Mouse (Mus musculus) natural killer cell, adult 2 months (primary cell): ENCODE measurements around the gene Cyp2b9.
"Not testable (repeated sequence)": the region's sequence is repeated elsewhere in the genome, so short reads cannot be mapped to it uniquely, and the experiment has no call there.

Source experiments
- DNase-seq, 2 experiments: peaks; one replicate each; pipeline ENCODE4 v3.0.0; 2022; ENCODE audit warnings: low spot score in 2 of 2

Cyp2b9 gene

GRCm38 (mm10) chr7:26173111-26173510, at the start of gene Cyp2b9:
Gene Cyp2b9, plus strand, starts transcription at chr7:26173411.
- not testable (repeated sequence) for DNase-seq

DNA sequence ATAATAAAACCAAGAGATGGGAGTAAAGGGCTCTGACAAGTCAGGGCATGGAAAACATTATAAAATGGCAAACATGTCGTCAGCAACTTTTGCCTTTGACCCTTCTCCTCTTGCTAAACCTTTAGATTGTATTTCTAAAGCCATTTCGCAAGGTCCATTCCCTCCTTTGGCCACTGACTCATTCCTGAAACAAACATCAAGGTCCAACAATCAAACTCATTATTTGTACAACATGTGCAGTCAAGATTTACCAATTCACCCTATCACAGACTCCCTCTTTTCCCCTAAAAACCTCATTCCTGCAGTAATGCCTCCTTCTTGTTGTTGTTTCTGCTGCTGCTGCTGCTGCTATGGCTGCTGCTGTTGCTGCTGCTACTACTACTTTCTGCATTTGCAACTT, 33.6 kb upstream of the Cyp2b9 start:
- DNase-seq: not testable (repeated sequence)

DNA sequence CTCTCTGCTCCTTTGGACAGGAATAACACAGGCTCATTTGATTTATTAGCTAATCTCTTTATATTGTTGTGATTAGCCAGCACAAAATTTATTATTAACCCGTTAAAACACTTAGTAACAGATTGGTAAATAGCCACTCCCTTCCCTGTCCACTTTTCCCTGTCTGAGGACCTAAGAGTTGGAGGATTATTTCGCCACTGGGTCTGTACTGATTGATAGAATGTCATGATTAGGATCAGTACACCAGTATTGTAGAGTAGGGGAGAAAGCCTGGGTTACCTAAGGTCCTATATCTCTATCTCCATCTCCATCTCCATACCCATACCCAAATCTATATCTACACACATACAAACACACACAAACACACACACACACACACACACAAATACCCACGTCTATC, 29.6 kb upstream of the Cyp2b9 start:
- not testable (repeated sequence) for DNase-seq

DNA sequence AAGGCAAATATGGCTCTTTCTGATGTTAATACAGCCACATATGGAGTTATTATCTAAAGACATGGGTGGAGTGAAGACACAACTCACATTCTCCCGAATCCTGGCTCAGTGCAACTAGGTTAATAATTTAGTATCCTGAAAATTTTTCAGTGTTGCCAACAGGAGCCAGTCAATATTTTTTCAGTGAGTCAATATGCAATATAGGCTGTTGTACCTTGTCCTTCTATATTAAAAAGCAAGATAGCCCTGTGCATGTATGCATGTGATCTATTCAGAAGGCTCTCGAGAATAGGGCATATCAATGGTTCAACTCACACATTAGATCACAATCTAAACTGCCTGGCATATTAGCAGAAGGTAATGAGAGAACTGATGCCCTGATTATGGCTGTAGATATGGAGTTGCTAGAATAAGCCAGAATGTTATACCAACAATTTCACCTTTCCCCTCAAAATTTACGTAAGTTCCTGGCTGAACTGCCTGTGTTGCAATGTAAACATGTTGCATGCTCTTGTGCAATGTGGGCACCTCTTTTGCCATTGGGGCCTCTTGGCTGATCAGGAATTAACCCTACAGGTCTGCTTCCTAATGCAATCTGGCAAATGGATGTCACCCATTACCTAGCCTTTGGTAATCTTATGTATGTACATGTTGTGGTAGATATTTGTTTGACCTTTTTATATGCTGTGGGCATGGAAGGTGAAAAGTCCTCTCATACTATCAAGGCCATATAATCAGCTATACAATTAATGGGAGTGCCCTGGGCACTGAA, 4.3 kb upstream of the Cyp2b9 start:
- not testable (repeated sequence) for DNase-seq

- no peak for DNase-seq
Observed at GRCm38 (mm10) chr7:26201083-26201482, 27.9 kb downstream of the Cyp2b9 start.

- DNase-seq: not testable (repeated sequence)
Observed at GRCm38 (mm10) chr7:26260034-26260433, 86.8 kb downstream of the Cyp2b9 start, which contains the start of gene Vmn1r184. Gene Vmn1r184, plus strand, starts transcription at chr7:26260334.
